Mouse (Mus musculus): ENCODE measurements around the gene Tspan4.
A peak's percentile ranks its signal among the peaks of the same experiment; 100 is the strongest.
"Not testable (repeated sequence)": the region's sequence is repeated elsewhere in the genome, so short reads cannot be mapped to it uniquely, and the experiment has no call there.

Tspan4 gene

DNA sequence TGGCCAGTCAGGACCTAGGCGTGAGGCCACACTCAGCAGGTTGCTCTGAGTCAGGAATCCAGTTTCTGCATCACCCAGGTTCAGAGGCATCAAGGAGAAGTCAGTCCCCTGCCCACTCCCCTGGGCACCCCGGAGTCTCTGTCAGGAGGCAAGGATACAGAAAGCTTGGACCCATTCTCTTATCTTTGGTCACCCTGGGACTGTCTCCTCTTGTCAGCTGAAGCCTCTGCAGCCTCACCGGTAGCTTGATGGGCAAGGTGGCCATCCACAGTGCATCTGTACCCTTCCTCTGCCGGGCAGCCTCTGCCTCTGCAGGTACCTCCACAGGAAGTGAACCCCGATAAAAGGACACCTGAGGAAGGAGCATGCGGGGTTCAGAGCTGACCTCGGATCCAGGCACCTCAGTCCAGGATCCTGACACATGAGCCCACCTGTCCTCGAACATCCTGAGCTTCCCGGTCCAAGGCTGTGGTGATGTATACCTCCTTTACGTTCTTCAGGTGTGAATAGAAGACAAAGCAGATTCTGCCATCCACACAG lies 35.8 kb upstream of the Tspan4 start:
- DNase-seq (ENCODE audit: low read depth, low spot score): no peak

- DNase-seq (ENCODE audit: low read depth, low spot score): no peak
Observed at GRCm38 (mm10) chr7:141439811-141440210, 35.2 kb upstream of the Tspan4 start.

- DNase-seq (ENCODE audit: low read depth, low spot score): no peak
Observed at GRCm38 (mm10) chr7:141440613-141441012, 34.4 kb upstream of the Tspan4 start.

DNA sequence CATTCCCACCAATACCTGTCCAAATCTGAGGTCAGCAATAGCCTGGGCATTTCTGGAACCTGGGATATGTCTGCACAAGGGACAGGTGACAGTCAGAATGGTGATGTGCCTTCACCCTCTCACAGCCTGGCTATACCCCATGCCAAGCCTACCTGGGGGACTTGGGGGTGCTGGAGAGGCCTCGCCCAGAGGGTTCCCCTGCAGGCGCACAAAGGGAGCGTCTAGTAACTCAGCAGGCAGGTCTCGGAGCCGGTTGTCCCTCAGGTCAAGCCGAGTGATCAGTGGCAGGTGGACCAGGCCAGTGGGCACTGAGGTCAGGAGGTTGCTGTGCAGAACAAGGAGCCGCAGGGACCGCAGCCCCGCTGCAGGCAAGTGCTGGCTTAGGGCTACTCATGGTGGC lies 33.6 kb upstream of the Tspan4 start:
- DNase-seq (ENCODE audit: low read depth, low spot score): no peak

DNA sequence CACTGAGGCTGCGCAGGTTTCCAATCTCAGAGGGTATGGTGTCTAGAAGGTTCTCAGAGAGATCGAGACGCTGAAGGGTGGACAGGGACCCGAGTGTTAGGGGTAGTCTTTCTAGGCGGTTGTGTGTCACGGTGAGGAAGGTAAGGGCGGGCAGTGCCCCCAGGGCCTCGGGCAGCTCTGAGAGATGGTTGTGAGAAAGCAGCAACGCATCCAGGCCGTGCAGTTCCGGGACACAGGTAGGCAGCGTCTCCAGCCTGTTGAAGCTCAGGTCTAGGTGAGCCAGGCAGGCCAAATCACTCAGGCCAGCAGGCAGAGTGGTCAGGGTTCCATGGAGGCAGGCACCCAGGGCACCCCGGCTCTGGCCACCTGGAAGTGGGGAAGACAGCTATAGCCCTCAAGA lies 32.8 kb upstream of the Tspan4 start:
- no peak for DNase-seq (ENCODE audit: low read depth, low spot score)

DNA sequence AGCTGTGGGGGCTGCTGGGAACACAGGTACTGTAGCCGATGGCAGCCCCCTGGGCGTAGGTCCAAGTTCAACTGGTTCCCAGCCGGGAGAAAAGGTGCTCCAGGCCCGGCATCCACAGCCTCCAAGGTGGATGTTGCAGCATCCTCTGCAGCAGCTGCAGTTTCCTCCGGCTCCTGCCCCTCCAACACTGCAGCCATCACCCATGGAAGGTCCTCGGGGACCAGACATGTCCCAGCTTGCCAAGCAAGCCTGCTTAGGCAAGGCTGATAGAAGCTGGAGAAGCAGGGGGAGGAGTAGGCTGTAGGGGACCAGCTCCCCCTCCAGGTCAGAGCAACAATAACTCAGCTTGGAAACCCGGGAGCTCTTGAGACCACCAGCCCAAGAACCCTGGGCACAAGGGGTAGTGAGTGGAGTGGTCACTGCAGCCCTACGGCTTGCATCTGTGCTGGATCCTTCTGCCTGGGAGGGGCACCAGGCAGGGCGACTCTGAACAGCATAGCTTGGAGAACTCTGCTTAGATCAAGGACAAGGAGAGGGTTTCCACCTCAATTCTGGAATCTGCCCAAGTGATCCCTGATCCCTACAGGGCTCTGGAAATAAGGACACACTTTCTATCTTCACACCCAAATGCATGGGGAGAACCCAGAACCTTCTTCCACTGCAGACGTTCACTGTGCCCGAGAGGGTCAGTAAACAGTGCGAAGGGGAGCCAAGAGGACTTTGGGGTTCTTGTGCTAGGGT lies 31.8 kb upstream of the Tspan4 start:
- no peak for DNase-seq (ENCODE audit: low read depth, low spot score)

GRCm38 (mm10) chr7:141443828-141444237 lies 31.2 kb upstream of the Tspan4 start, which contains the start of gene Pidd1:
Gene Pidd1 (minus strand): TSS chr7:141444025.
- no peak for DNase-seq (ENCODE audit: low read depth, low spot score)

GRCm38 (mm10) chr7:141446374-141446773 lies 28.7 kb upstream of the Tspan4 start:
- not testable (repeated sequence) for DNase-seq (ENCODE audit: low read depth, low spot score)

GRCm38 (mm10) chr7:141447110-141447991 lies 27.7 kb upstream of the Tspan4 start, which contains the start of gene Rplp2:
Gene Rplp2 (plus strand): TSS chr7:141447370.
- peak; percentile 89 for DNase-seq (ENCODE audit: low read depth, low spot score)

GRCm38 (mm10) chr7:141451928-141452327 lies 23.1 kb upstream of the Tspan4 start:
- no peak for DNase-seq (ENCODE audit: low read depth, low spot score)

DNA sequence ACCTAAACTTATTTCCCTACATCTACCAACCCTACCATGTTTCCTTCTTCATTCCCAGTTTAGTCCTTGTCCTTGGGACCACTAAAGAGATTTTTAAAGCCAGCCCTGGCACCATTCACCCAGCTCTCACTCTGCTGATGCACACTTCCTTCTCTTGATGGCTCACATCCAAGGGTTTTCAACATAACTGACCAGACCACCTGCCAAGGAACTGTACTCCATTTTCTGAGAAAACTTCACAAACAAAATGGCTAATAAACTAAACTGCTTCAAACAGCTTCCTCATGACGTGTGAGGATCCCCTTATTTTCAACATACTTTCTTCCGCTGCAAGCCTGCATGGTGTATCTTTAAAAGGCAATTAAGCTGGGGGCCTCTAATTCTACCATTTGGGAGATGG lies 21.4 kb upstream of the Tspan4 start:
- no peak for DNase-seq (ENCODE audit: low read depth, low spot score)

DNA sequence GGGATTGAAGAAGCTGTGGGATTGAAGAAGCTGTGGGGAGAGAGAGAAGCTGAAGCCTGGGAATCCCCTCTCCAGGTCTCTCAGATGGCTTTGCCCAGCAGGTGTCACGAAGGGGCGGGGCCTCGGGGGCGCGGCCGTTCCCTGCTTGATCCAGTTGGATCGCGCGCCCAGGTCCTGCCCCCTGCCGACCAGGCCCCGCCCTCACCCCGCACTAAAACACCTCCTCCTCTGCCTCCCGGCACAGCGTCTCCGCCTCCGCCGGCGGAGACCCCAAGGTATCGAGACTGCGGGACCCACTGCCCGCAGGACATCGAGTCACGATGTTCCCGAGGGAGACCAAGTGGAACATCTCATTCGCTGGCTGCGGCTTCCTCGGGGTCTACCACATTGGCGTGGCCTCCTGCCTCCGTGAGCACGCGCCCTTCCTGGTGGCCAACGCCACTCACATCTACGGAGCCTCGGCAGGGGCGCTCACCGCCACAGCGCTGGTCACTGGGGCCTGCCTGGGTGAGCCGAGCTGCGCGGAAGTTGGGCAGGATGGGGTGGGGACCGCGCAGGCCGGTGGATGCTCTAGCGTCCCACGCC lies 20.0 kb upstream of the Tspan4 start, which contains the start of gene Pnpla2:
Pnpla2 (plus strand) TSS at position 232 of the 585 bp plus-strand sequence.
- DNase-seq (ENCODE audit: low read depth, low spot score): peak; percentile 89

DNA sequence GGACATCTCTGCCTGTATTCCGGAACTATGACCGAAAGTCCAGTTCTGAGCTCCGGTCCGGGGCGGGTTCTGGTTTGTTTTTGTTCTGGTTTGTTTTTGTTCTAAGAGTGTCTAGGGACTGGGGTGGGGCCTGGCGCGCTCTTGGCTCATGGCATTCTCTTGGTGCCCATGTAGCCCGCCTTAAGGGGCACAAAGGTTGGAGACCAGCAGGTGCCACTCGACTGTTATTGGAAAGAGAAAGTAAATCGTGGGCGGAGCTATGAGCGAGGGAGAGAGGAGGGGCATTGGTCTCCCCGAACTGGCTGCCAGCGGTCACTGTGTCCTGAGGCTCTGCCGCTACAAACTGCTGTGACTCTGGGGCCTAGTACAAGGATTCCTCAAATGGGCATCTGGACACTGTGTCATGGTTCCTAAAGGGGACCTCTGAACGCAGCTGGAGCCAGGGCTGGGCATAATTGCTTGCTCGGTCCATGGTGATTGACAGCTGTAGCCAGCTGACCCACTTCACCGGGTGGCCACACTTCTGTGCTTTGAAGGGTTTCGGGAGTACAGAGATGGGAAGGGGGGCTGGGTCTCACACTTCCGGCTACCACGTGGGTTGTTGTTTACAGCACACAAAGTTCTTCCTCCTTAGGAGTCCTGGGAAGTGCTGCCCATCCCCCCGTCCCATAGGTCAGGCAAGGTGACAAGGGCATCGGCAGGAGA lies 19.3 kb upstream of the Tspan4 start:
- DNase-seq (ENCODE audit: low read depth, low spot score): no peak

GRCm38 (mm10) chr7:141456739-141457138 lies 18.3 kb upstream of the Tspan4 start:
- no peak for DNase-seq (ENCODE audit: low read depth, low spot score)

GRCm38 (mm10) chr7:141457236-141457635 lies 17.8 kb upstream of the Tspan4 start:
- no peak for DNase-seq (ENCODE audit: low read depth, low spot score)

DNA sequence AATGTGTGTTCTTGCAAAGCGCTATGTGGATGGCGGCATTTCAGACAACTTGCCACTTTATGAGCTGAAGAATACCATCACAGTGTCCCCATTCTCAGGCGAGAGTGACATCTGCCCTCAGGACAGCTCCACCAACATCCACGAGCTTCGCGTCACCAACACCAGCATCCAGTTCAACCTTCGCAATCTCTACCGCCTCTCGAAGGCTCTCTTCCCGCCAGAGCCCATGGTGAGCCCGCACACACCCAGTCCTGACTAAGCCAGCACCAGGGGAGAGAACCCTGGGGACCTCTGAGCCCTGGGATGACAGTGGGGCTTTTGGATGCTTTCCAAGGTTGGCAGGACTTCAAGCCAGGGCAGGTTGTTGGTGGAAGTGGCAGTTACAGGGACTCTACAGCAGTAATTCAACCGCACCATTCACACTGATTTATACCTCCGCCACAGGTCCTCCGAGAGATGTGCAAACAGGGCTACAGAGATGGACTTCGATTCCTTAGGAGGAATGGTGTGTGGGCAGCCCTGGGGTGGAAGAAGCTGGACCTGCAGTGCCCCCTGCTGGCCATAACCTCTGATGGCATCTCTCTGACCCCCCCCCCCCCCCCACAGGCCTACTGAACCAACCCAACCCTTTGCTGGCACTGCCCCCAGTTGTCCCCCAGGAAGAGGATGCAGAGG lies 16.9 kb upstream of the Tspan4 start:
- no peak for DNase-seq (ENCODE audit: low read depth, low spot score)

DNA sequence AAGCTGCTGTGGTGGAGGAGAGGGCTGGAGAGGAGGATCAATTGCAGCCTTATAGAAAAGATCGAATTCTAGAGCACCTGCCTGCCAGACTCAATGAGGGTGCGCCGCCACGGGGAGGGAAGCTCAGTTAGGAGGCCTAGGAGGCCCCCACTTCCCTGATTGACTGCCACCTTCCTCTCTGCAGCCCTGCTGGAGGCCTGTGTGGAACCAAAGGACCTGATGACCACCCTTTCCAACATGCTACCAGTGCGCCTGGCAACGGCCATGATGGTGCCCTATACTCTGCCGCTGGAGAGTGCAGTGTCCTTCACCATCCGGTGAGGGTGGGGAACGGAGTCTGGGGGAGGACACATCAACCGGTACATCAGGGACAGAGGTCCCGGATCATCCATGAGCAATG lies 16.4 kb upstream of the Tspan4 start:
- DNase-seq (ENCODE audit: low read depth, low spot score): no peak

DNA sequence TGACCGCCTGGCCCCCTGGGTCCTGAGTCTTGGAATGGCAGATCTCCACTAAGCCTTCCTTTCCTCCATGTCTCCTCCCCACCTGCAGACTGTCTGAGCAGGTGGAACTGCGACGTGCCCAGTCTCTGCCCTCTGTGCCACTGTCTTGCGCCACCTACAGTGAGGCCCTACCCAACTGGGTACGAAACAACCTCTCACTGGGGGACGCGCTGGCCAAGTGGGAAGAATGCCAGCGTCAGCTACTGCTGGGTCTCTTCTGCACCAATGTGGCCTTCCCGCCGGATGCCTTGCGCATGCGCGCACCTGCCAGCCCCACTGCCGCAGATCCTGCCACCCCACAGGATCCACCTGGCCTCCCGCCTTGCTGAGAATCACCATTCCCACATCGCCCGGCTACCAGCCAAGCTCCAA lies 15.7 kb upstream of the Tspan4 start:
- no peak for DNase-seq (ENCODE audit: low read depth, low spot score)

- DNase-seq (ENCODE audit: low read depth, low spot score): no peak
Observed at GRCm38 (mm10) chr7:141460001-141460390, 15.0 kb upstream of the Tspan4 start.

DNA sequence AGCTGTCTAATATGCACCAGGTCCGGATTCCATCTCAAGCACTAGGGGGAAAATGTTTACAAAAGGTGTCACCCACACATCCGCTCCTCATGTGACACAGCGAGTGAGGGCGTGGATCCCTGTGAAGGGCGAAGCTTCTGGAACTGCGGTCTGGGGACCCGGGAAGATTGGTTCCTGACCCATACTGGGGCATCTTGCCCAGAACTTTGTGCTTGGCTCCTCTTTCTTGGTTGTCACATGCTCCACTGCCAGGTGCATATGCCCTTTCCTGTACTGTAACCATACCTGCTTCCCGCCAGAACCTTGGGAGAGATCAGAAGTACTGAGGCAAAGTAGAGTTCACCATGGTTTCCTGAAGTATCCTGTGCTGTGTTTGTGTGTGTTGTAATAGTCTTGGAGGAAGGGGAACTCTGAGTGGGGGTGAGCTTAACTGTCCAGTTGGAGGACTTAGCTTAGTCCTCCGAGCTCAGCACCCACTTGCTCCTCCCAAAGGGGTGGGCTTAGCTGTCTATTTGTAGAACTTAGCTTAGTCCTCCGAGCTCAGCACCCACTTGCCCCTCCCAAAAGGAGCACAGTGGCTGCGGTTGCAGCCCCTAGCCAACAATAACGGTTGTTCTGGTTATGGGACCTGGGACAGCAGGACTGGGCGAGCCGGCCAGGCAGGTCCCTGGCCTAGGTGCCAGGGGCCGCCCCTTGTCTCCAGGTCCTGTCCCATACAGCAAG lies 14.5 kb upstream of the Tspan4 start, which contains the start of gene Cracr2b:
Cracr2b (plus strand) TSS at position 704 of the 723 bp plus-strand sequence.
- no peak for DNase-seq (ENCODE audit: low read depth, low spot score)

Data from skeletal muscle tissue, adult 2 months (tissue).